Mouse (Mus musculus) stomach, postnatal 0 days (tissue): Measurements from ENCODE around the gene Sapcd1. TPM values are rescaled to one million over a fixed set of nuclear protein-coding genes. Genes with fewer than 3 reads are reported as not detected.

Experiments
- ATAC-seq: fragments of 200-750 bp; cut with Nextera tagmentation; 2 replicates; pipeline ENCODE4 v1.8.0; 2017; ENCODE audit not compliant: low FRiP score, low TSS enrichment
- DNase-seq: peaks from one replicate; pipeline ENCODE4 v3.0.0-alpha.2; 2016; ENCODE audit warnings: low spot score
- H3K27ac ChIP-seq: fragments of 300-500 bp; sonication (generic); replicated peaks from 2 replicates; pipeline ENCODE4 v1.5.1; 2014; ENCODE audit warnings: mild to moderate bottlenecking, control low read depth
- H3K27me3 ChIP-seq: fragments of 300-500 bp; sonication (generic); 2 replicates; pipeline ENCODE4 v1.6.1; 2014; ENCODE audit warnings: low read length; ENCODE audit not compliant: control insufficient read depth, insufficient read depth
- H3K36me3 ChIP-seq: fragments of 300-500 bp; sonication (generic); 2 replicates; pipeline ENCODE4 v1.6.1; 2014; ENCODE audit warnings: low read length, mixed read lengths; ENCODE audit not compliant: control insufficient read depth, insufficient read depth
- H3K4me1 ChIP-seq: fragments of 300-500 bp; sonication (generic); replicated peaks from 2 replicates; pipeline ENCODE4 v1.6.1; 2014; ENCODE audit warnings: antibody characterized with exemption; ENCODE audit not compliant: control insufficient read depth, insufficient read depth
- H3K4me2 ChIP-seq: fragments of 300-500 bp; sonication (generic); replicated peaks from 2 replicates; pipeline ENCODE4 v1.6.1; 2014; ENCODE audit warnings: low read depth, mild to moderate bottlenecking, control low read depth, moderate library complexity
- H3K4me3 ChIP-seq: fragments of 300-500 bp; sonication (generic); 2 replicates; pipeline ENCODE4 v1.5.1; 2014; ENCODE audit warnings: low read depth, low read length, control low read depth
- H3K9ac ChIP-seq: fragments of 300-500 bp; sonication (generic); 2 replicates; pipeline ENCODE4 v1.6.1; 2014; ENCODE audit warnings: mild to moderate bottlenecking, low read length, control low read depth, mixed read lengths
- H3K9me3 ChIP-seq: fragments of 300-500 bp; sonication (generic); 2 replicates; pipeline ENCODE4 v1.6.1; 2016; ENCODE audit warnings: low read length; ENCODE audit not compliant: control insufficient read depth
- CTCF ChIP-seq: IDR thresholded peaks from 2 replicates; pipeline ENCODE4 v1.5.1; 2016; ENCODE audit warnings: antibody characterized with exemption, low read depth, mild to moderate bottlenecking, moderate library complexity
- EP300 ChIP-seq: optimal IDR thresholded peaks from 2 replicates; pipeline ENCODE3; 2016; ENCODE audit warnings: antibody characterized with exemption
- WGBS: fragments of 180-500 bp; shearing (Covaris S2); extraction: QIAGEN DNeasy Blood & Tissue Kit; methylation state at CpG from one replicate; pipeline ENCODE4 v1.1.7; 2014; 5-methylcytosine and 5-hydroxymethylcytosine counted together
- polyA plus RNA-seq: library from polyadenylated mRNA; unstranded; fragments of >200 nt; fragmentation: Nextera tagmentation; extraction: Ambion mirVana; gene quantifications from 2 replicates; pipeline ENCODE4 v1.2.1, GENCODE M21; 2015

Sapcd1 gene
- polyA plus RNA-seq, 1 experiment from 2014 or later: 8.0 TPM

- H3K36me3 ChIP-seq: no peaks in the 10 kb centered on the region
- H3K4me1 ChIP-seq: peaks cover 8% of the 10 kb centered on the region; the same call in 1 of the 2 replicates
- DNase-seq: peak; percentile 99
- H3K27ac ChIP-seq: peak within 1 kb of the TSS; percentile 99
- no peaks in the 10 kb centered on the region for H3K9me3 ChIP-seq
- no peaks in the 10 kb centered on the region for H3K27me3 ChIP-seq
- peak; percentile 95 for ATAC-seq
- H3K9ac ChIP-seq: peak within 1 kb of the TSS; percentile 76
- peak within 1 kb of the TSS; percentile 57 for H3K4me3 ChIP-seq
- TF ChIP-seq CTCF (no peak), EP300 (no peak)
- WGBS: 2% methylated on average over 33 of the region's 33 CpGs
- H3K4me2 ChIP-seq: peak within 1 kb of the TSS; percentile 94
Measured at GRCm38 (mm10) chr17:35046681-35047455, 19.1 kb upstream of the Sapcd1 start, which contains the start of gene Msh5. TSS of gene Msh5 (minus strand) at chr17:35046745.

GRCm38 (mm10) chr17:35045807-35046680 lies 18.2 kb upstream of the Sapcd1 start:
- H3K9ac ChIP-seq: peak overlapping the region; percentile 76
- H3K27me3 ChIP-seq: no peaks in the 10 kb centered on the region
- WGBS: 4% methylated on average over 47 of the region's 48 CpGs
- H3K36me3 ChIP-seq: no peaks in the 10 kb centered on the region
- DNase-seq (no peak), ATAC-seq (no peak)
- no peaks in the 10 kb centered on the region for H3K9me3 ChIP-seq
- TF ChIP-seq CTCF (no peak), EP300 (no peak)
- peak overlapping the region; percentile 94 for H3K4me2 ChIP-seq
- peaks cover 8% of the 10 kb centered on the region; the same call in 1 of the 2 replicates for H3K4me1 ChIP-seq
- H3K4me3 ChIP-seq: peak overlapping the region; percentile 57
- peak overlapping the region; percentile 89 for H3K27ac ChIP-seq

- TF ChIP-seq EP300 (no peak), CTCF (no peak)
- H3K4me2 ChIP-seq: peak overlapping the region; percentile 94
- no peaks in the 10 kb centered on the region for H3K9me3 ChIP-seq
- H3K4me3 ChIP-seq: no peak overlapping the region
- WGBS: 65% methylated on average over 7 of the region's 7 CpGs
- no peaks in the 10 kb centered on the region for H3K36me3 ChIP-seq
- DNase-seq (no peak), ATAC-seq (no peak)
- peak overlapping the region; percentile 89 for H3K27ac ChIP-seq
- H3K27me3 ChIP-seq: no peaks in the 10 kb centered on the region
- H3K4me1 ChIP-seq: peaks cover 8% of the 10 kb centered on the region; the same call in 1 of the 2 replicates
- no peak overlapping the region for H3K9ac ChIP-seq
Measured at GRCm38 (mm10) chr17:35044904-35045806, 17.3 kb upstream of the Sapcd1 start.

GRCm38 (mm10) chr17:35043794-35044193 lies 16.0 kb upstream of the Sapcd1 start:
- Histone ChIP-seq H3K9me3 (no peaks in the 10 kb centered on the region), H3K27ac (peak overlapping the region; percentile 88), H3K36me3 (no peaks in the 10 kb centered on the region), H3K9ac (no peak overlapping the region), H3K27me3 (no peaks in the 10 kb centered on the region), H3K4me2 (peak overlapping the region; percentile 11; the same call in 1 of the 2 replicates), H3K4me1 (peaks cover 8% of the 10 kb centered on the region; the same call in 1 of the 2 replicates), H3K4me3 (no peak overlapping the region)
- WGBS: 52% methylated on average over 4 of the region's 4 CpGs
- no peak for TF ChIP-seq CTCF
- TF ChIP-seq EP300: no peak
- DNase-seq (no peak), ATAC-seq (peak; percentile 28)

- no peak for DNase-seq
- H3K4me2 ChIP-seq: no peak overlapping the region
- H3K36me3 ChIP-seq: no peaks in the 10 kb centered on the region
- 83% methylated on average over 11 of the region's 11 CpGs for WGBS
- no peaks in the 10 kb centered on the region for H3K27me3 ChIP-seq
- TF ChIP-seq CTCF: no peak
- TF ChIP-seq EP300: no peak
- no peak overlapping the region for H3K27ac ChIP-seq
- H3K9me3 ChIP-seq: no peaks in the 10 kb centered on the region
- H3K4me1 ChIP-seq: no peaks in the 10 kb centered on the region
- no peak overlapping the region for H3K9ac ChIP-seq
- no peak for ATAC-seq
- no peak overlapping the region for H3K4me3 ChIP-seq
Measured at GRCm38 (mm10) chr17:35039121-35039873, 11.5 kb upstream of the Sapcd1 start.
